Mouse (Mus musculus) T-helper 2 cell (primary cell): ENCODE measurements around the gene Smap1.

Experiments
- in situ Hi-C: fragments of 300-600 bp; cut with MboI, MseI; formaldehyde crosslinking; loops from one replicate; pipeline ENCODE4 v1.15.1; 2025; ENCODE audit warnings: high pct_unique_total_duplicates

Smap1 gene

DNA sequence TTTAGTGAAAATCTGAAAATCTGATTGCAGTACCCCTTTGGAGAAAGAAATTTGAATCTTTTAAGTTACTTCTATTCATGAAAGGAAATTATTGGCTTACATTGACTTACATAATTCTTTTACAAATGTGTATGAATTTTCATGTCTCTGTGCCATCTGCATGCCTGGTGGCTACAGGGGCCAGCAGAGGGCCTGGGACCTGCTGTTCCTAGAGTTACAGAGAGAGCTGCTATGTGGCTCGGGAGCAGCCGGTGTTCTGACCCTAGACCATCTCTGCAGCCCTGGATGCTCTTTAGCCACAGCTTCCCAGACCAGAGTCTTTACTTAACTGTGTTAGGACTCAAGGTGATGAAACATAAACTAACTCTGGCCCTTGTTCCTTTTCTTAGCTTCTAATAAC, 1.8 kb downstream of the Smap1 start:
- in situ Hi-C loops = loop anchor here (5.0 kb wide), 1 partner anchor 87 kb away; the partner anchor contains the start of gene Sdhaf4

DNA sequence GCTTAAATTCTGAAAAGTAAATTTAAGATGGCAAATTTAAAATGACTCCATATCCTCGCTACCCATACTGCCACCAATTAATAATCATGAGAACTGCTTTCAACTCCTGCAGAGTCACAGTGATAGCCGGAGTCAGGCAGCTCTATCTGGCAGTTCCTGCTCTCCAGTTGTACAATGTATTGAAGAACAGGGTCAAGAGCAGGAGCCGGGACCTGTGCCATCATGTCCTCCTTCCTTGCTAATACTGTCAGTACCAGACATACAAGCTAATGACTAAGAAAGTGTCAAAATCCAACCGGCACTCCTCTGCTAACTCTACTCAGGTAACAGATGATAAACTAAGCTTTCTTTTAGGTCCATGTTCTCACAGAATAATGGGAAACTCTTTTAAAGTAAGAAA, 3.0 kb downstream of the Smap1 start:
- in situ Hi-C loops = no loop called here

DNA sequence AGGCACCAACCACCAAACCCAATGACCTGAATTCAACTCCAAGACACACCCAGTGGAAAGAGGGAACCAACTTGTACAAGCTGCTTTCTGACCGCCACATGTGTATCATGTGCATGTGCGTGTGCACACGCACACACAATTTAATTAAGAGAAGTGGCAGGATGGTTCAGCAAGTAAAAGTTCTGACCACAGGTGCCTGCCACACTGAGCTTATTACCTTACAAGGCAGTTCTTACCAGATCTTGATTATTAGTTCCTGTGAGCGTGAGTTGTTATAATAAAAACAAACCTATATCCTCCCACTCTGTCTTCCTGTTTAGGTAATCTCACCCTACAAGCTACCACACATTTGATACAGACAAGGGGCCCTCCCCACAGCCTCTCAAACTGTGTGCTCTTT, 6.6 kb downstream of the Smap1 start:
- in situ Hi-C loops = no loop called here

GRCm38 (mm10) chr1:23912988-23913387, 9.1 kb downstream of the Smap1 start:
- in situ Hi-C loops = no loop called here

GRCm38 (mm10) chr1:23906082-23906481, 16.0 kb downstream of the Smap1 start:
- in situ Hi-C loops = no loop called here

DNA sequence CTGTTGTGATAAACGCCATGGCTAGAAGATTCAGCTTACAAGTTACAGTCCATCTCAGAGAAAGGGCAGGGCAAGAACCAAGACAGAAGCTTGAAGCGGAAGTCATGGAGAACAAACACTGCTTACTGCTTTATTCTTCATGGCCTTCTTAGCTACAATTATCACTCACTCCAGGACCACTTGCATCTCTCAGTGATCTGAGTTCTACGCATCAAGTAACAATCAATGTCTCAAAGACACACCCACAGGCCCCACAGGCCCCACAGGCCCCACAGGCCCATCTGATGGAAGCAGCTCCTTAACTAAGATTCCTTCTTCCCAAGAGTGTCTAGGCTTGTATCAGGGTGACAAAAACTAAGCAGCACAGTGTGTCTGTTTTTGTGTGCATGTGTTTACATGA, 18.8 kb downstream of the Smap1 start:
- in situ Hi-C loops = no loop called here

GRCm38 (mm10) chr1:23902736-23903135, 19.4 kb downstream of the Smap1 start:
- in situ Hi-C loops = no loop called here

DNA sequence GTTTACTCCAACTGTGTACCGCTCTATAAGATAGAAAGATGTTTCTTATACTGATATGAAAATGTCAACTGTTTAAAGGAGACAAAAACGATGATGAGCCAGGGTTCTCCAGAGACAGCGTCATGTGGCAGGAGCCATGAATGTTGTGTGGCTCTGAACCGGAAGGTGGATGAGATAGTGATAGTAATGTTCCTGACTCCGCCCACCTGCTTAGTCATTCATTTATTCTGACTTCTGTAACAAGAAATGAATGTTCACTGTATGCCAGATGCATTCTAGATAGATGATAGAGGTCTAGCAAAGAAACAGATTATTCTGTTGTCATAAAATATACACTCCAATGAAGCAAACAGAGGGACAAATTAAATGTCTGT, 22.5 kb downstream of the Smap1 start:
- in situ Hi-C loops = no loop called here

- in situ Hi-C loops = no loop called here
These were observed 23.0 kb downstream of the Smap1 start for GRCm38 (mm10) chr1:23899020-23899646.

GRCm38 (mm10) chr1:23892072-23892471, 30.0 kb downstream of the Smap1 start:
- in situ Hi-C loops = no loop called here

GRCm38 (mm10) chr1:23884914-23885313, 37.2 kb downstream of the Smap1 start:
- in situ Hi-C loops = no loop called here

GRCm38 (mm10) chr1:23884087-23884668, 37.9 kb downstream of the Smap1 start:
- in situ Hi-C loops = no loop called here

- in situ Hi-C loops = no loop called here
These were observed 39.4 kb downstream of the Smap1 start for GRCm38 (mm10) chr1:23882681-23883080.

DNA sequence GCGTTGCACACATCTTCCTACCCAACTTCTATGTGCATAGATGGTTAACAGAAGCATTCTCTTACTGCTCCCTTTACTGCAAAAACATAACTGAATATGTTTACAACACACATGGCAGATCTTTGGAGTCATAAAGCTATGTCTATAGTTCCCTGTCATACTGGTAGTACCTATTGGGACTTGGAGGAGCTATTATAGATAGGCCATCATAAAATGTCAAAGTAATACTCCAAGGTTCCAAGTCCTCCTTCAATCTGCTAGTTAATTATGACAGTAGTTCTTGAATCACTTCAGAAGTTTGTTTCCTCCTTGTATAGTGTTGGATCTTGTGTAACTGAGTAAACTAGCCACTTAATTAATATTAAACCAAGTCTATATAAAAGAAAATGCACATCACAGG, 49.9 kb downstream of the Smap1 start:
- in situ Hi-C loops = no loop called here

DNA sequence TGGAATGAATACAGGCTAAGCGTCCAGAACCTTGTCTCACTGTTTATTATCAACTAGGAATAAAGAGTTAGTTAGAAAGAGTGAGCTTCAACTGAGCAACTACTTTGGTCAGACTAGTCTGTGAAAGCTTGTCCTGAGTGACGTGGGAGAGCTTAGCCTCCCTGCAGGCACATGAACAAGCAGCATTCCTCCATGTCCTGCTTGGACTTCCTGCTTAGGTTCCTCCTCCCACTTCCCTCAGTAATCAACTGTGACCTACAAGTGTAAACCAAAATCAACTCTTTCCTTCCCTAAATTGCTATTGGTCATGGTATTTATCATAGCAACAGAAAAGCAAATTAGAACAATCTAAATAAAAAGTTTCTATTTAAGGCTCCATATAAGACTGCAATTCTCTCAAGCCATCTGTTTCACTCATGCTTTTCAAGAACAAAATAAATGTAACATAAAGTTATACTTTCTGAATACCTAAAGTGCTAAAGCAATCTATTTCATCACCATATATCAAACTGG, 54.7 kb downstream of the Smap1 start:
- in situ Hi-C loops = no loop called here

- in situ Hi-C loops = no loop called here
These were observed 56.6 kb downstream of the Smap1 start for GRCm38 (mm10) chr1:23865566-23865965.

DNA sequence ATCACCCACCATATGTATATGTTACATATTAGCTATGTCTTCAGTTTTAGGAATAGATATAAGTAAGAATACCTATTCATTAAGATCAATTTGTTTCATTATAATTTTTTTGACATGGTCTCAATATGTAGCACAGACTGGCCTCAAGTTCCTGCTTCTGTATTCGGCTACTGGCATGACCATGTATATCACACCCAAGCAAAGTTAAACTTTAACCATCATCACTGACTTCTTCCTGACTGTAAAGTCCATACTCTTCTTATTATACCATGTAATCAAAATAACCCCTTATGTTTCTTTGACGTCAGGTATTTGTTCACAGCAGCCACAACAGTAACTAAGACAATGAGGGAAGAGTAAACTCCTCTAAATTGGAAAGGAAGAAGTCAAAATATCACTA, 61.2 kb downstream of the Smap1 start:
- in situ Hi-C loops = no loop called here

GRCm38 (mm10) chr1:23855623-23856022, 66.5 kb downstream of the Smap1 start:
- in situ Hi-C loops = no loop called here

DNA sequence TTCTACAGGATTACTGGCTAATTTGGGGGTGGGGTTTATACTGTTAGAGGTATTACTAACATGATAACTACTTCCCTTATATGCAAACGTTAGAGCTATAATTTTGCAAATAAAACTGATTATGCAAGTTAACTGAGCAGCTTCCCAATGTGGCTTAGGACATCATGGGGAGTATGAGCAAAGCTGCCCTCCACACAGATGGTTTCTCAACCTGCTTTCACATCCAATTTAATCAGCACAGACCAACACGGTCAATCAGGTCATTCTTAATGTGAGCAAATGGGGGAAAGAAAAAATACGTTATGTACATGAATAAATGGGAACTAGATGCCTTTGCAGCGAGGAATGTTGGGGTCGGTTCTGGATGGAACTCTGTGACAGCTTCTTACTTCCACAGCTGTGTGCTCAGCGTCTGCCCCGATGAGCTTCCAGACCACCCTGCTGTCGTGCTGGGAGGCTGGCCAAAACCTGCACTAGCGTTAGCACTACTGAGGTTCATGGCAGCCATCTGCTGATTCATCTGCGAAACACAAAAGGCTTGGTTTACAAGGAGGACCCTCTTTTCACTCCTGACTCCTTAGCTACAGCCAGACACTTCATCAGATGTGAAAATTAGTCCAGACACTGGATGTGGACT, 76.0 kb downstream of the Smap1 start:
- in situ Hi-C loops = no loop called here

GRCm38 (mm10) chr1:23845007-23845406, 77.1 kb downstream of the Smap1 start:
- in situ Hi-C loops = no loop called here

DNA sequence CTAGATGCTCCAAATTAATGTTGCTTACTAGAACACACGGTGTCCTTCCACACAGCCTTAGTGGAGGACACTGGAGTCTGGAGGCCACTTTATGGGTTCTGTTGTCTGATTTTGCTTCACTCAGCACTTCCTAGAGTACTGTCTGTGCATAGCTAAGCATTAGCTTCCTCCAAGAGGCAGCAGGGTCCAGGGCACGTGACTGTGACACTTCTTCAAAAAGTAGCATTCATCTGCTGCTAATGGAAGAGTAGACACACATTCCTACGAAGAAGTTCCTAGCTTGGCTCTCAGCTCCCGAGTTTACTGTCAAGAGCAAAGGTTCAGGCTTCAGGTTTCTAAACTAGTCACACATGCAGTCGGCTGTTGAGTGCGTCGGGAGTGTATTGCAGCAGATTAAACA, 78.3 kb downstream of the Smap1 start:
- in situ Hi-C loops = no loop called here

DNA sequence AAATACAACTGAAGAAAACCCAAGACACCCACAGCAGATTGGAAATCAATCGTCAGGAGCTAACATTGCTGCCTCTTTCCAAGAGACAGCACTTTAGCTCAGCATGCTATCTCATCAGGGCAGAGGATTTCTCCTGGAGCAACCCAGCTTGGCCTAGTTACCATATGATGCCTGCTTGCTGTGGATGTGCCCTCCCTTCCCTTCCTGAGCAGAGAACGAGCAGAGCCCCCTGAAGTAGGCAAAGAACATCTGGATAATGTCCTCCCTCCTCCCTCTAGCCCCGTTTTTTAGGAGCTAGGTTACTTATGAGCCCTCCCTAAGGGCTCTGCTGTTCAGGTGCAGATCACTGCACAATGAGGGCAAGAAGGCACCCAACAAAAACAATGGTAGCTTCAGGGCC, 79.5 kb downstream of the Smap1 start:
- in situ Hi-C loops = no loop called here

- in situ Hi-C loops = no loop called here
These were observed 81.2 kb downstream of the Smap1 start for GRCm38 (mm10) chr1:23840924-23841323.
